Mouse (Mus musculus) left cerebral cortex, postnatal 36 days (tissue): ENCODE results near the gene Dusp19. TPM values are rescaled to one million over a fixed set of nuclear protein-coding genes. Genes with fewer than 3 reads are reported as not detected.

Source experiments
- DNase-seq, 2 experiments: peaks; one replicate each; pipeline ENCODE4 v3.0.0; 2021 to 2022; ENCODE audit warnings: low spot score in 2 of 2, mixed read lengths in 1 of 2
- intact Hi-C: fragments of 180-260 bp; cut with DNase I; formaldehyde crosslinking; loops from one replicate; pipeline ENCODE4 v1.15.1; 2025
- total RNA-seq, 2 experiments: library from RNA; stranded (reverse); gene quantifications; 2 replicates each; pipeline ENCODE4 v1.2.3; 2021

Gene Dusp19
- 10 to 100 TPM; 21.4 to 24.1 TPM for total RNA-seq

DNA sequence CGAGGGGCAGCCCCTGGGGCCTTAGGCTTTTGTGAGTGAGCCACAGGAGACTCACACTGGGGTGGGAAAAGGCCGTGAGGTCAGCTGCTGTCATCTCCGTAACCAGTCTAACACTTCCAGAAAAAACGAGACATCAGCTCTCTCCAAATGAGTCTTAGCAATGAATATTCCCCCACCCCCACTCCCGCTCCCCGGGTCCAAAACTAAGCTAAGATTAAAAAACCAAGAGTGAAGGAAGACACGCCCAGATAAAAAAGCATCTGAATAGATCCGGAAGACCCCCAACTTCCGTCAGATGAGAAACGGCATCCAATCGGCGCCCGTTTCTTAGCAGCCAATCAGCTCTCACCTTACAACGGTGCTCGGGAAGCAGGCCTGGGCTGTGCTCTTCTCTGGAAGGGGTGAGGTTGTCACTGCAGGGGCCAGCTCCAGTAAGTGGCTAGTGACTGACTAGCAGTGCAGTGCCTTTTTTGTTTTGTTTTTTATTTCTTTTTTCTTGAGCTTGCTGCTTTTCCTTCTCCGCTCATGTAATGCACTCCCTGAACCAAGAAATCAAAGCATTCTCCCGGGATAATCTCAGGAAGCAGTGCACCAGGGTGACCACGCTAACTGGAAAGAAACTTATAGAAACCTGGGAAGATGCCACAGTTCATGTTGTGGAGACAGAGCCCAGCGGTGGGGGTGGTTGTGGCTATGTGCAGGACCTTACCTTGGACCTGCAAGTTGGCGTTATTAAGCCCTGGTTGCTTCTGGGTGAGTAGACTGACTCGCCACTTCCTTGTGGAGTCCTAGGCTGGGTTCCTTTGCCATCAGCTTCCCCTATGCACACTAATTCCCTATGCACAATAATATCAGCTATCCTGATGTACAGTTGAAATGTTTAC lies at the start of gene Dusp19, which contains the start of gene Nup35:
TSS of gene Dusp19 (plus strand) at position 192 of the 884 bp plus-strand sequence.
TSS of gene Nup35 (plus strand) at position 383 of the 884 bp plus-strand sequence.
- intact Hi-C loops: loop anchor here (1.0 kb wide), 1 partner anchor 36 kb away; the partner anchor contains the start of gene Nckap1
- peak; percentile 94 to 96 for DNase-seq

DNA sequence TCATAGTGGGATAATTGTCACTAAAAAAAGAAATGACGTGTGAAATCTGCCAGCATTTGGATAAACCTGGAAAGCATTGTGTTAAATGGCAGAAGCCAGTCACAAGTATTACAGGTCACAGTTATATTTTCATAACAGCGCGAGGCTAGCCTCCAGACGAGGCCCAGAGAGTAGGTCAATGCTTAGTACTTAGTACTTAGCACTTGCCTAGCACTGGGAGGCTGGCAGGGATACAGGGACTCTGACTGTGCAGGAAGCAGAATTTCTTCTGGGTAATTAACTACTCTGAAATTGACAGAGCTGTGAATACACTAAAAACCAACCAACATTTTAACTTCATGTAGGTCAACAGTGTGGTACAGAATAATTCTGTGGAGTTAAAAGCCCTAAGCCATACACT lies 49.4 kb upstream of the Dusp19 start:
- DNase-seq: no peak
- intact Hi-C loops: no loop called here

DNA sequence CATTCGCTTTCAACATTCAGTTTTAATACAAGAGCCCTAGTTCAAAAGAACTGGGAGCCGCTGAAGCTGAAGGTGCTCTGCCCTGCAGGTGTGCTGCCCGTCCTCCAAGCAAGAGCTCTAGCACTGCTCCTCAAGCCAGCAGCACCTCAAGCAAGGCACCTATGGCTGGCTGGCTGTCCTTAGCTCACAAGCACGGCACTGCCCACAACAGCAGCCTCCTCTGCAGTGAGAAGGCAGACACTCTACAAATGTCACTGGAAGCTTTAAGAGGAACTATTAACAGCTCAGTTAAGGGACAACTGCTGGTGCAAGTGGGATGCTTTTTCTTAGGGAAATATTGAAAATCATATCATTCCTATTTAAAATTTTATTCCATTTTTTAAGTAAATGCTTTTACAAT lies 46.2 kb upstream of the Dusp19 start:
- intact Hi-C loops: no loop called here
- DNase-seq: no peak

DNA sequence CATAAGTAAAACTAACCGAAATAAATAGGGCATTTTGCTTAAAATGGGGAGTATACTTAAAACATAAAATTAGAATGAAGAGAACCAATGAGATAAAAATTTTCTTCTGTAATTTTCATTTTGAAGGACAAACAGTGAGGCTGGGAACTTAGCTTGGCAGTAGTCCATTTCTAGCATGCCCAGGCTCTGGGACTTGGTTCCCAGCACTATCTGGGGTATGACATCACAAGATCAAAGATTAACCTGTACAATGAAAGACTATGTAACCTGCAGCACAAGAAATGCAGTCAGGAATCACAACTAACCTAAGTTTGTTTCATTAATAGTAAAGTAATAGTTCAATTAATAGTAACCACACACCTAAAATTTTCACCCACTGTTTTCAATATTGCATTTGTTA lies 39.6 kb upstream of the Dusp19 start:
- intact Hi-C loops: no loop called here
- no peak for DNase-seq

DNA sequence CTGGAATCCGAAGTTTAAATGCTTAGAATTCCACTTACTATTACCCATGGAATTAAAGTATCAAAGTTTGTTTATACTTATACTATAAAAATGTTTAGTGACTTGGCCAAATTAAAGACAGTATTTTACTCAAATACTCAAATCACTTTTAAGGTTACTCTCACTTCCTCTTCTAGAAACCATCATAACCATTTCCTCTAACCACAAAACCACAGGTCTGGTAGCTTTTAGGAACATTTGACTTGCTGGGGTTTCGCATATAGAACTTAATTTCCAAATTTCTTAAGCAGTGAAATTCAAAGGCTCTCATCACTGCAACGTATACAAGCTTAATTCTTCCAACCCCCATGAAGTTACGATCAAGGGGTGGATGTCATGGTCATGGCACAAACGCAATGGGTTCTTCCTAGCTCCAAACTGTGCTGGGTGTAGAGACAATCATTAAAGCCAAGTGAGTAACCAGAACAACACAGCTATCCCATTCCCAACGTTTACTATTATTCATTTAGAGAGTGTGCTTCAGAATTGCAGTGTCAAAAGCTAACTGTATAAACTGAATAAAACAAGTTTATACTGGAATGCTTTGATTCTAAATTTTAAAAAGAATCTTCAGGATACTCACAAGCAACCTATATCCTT lies 37.5 kb upstream of the Dusp19 start:
- no peak for DNase-seq
- intact Hi-C loops: no loop called here

DNA sequence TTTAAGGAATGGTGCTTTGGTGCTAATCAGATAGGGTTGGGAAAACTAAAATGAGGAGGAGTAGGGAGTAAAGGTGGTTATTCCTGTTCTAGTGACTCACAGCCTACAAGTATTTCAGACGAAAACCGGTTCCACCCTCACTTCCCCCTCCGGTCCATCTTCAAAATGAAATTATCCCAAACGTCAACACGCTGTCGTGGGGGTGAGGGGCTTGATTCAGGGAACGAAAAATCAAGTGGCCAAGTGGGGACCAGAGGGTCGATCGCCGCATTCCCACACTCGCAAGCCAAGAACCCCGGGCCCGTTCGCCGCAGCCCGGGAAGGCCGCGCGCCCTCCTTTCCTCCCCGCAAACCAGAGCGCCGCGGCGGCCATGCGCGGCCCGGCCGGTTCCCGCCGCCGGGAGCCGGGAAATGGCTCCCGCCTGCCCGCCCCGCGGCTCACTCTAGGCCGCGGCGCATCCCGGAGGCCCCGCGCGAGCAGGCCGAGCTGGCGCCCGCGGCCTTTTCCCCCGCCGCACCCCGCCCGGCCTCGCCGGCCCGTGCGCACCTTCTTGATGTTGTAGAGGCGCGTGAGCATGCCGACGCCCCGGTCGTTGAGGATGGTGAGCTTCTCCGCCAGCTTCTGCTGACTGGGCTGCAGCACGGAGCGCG lies 36.4 kb upstream of the Dusp19 start:
- DNase-seq: peak in 1 of 2 experiments; percentile 52
- intact Hi-C loops: loop anchor here (5.0 kb wide), 1 partner anchor 57 kb away; no protein-coding TSS in a partner anchor

DNA sequence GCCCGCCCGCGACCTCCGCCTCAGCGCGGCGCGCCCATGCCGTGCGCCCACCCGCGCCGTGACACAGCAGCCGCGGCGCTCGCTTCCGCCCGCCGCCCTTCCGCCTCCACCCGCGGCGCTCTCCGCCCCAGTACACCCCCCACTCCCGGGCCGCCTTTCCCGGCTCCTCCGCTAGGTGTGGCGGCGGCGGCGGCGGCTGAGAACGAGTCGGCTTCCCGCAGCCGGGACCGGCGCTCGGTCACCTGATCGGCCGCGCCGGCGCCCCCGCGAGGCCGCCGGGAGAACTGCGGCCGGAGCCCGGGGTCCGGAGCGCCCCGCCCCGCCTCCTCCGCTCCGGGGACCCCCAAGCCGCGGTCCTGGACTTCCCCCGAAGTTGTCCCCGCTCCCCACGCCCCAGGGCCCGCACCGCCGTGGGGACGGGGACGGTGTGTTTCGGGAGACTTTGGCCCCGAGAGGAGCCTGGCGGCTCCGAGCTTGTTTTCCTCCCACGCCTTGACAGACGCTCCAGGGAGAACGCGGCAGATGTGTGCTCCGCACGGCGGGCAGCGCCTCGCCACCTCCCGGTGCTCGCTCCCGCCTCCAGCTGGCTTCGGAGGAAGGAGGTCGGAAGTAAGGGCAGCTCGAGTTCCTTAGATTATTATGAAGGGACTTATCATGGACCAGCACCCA lies 35.7 kb upstream of the Dusp19 start, which contains the start of gene Nckap1:
TSS of gene Nckap1 (minus strand) at position 338 of the 669 bp plus-strand sequence.
- DNase-seq: peak; percentile 88 to 92
- intact Hi-C loops: loop anchor here (1.0 to 5.0 kb wide), 2 partner anchors 36 to 56 kb away; partner anchors contain the start of genes Dusp19 and Nup35

DNA sequence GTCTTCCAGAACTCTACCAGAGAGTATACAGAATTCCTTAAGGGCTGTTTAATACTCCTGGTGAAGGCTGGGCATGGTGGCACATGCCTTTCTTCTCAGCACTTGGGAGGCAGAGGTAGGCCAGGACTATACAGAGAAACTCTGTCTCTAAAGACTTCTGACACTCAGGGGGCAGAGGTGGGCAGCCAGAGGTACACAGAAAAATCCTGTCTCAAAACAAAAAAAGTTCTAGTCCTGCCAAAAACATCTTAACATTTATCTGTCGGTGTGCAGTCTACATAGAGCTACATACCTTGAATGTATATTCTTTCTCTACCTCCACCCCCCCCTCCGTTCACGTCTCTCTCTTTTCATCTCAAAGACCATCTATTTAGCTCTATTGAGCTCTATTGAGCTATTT lies 34.5 kb upstream of the Dusp19 start:
- DNase-seq: no peak
- intact Hi-C loops: loop anchor here (5.0 kb wide), 1 partner anchor 55 kb away; no protein-coding TSS in a partner anchor

DNA sequence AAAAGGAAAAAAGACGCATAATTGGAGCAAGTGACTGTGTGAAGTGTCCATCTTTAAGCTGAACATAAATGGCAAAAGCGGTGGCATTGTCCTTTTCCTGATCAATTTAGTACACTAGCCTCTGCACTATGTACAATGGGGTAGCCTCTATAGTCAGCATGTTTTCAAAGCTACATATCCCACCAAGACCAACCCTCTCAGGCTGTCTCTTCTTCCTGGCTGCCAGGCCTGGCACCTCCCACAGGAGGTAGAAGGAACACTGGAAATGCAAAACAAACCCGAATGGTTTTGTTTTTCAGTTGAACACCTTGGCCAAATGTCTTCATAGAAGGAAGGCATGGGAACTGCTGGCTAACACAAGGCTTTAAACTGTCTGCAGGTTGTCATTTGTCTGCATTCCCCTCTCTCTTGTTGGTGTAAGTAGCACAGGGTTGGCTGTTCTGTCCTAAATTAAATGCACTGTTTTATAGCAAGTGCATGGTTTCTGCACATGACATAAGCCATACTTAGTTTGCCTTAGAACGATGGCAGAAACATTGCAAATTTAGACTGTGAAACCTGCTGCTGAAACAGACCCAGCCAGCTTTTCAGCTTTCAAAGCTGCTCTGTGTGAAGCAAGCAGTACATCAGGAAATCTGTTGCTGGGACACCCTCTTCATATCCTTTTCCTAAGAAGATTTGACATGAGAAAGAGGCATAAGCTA lies 22.5 kb upstream of the Dusp19 start:
- DNase-seq: peak; percentile 37 to 46
- intact Hi-C loops: no loop called here

DNA sequence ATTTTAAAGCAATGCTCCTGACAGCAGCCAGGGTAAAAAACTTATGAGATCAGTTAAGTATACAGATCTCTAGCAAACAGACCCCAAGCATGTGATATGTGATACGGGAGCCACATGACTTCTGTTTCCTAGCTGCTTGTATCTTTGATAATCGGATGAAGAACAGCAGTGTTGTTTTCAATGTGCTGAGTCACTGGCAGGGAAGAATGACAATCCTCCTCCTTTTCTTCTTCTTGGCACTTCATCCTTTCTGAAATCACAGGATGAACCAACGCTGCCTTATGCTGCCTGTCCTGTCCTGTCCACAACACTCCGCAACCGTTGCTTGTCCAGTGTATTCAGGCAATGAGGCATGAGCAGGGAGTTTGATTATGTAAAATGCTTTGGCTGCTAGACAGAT lies 19.9 kb upstream of the Dusp19 start:
- intact Hi-C loops: no loop called here
- DNase-seq: peak; percentile 23 to 34

DNA sequence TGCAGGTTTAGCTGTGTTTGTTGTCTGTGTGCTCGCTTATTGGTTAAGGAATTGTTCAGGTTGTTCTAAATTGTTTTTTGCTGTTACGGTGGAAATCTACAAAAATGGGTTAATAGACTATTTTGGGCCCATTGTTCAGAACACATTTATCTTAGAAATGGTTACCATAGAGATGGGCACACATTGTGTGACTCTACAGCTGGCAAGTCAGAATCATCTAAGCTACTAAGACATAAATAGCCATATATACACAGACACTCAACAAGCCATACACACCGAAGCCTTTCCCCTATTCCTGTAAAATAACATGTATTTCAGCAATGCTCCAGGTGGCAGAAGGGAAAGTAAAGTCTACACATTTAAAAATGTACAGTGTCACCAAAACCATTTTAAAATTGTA lies 17.0 kb upstream of the Dusp19 start:
- no peak for DNase-seq
- intact Hi-C loops: no loop called here

DNA sequence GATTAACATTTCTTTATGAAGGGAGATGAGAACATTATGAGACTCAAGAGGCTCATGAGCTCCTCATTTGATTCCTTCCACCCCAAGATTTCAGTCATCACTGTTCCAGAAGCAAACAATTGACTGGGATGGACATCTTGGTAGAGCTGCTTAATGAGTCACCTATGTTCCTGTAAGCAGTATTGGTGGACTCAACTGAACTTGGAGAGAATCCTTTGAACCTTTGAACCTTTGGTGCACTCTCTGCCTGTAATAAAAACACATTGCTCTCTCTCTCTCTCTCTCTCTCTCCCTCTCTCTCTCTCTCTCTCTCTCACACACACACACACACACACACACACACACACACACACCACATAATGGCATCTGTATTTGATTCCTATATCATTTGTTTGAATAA lies 16.2 kb upstream of the Dusp19 start:
- DNase-seq: no peak
- intact Hi-C loops: no loop called here

DNA sequence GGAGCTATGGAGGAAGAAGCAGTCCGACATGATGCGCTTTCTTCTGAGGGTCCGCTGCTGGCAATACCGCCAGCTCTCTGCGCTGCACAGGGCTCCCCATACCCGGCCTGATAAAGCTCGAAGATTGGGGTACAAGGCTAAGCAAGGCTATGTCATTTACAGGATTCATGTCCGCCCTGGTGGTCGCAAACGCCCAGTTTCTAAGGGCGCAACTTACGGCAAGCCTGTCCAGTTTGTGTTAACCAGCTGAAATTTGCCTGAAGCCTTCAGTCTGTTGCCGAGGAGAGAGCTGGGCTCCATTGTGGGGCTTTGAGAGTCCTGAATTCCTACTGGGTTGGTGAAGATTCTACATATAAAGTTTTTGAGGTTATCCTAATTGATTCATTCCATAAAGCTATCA lies 14.1 kb upstream of the Dusp19 start:
- DNase-seq: no peak
- intact Hi-C loops: no loop called here

DNA sequence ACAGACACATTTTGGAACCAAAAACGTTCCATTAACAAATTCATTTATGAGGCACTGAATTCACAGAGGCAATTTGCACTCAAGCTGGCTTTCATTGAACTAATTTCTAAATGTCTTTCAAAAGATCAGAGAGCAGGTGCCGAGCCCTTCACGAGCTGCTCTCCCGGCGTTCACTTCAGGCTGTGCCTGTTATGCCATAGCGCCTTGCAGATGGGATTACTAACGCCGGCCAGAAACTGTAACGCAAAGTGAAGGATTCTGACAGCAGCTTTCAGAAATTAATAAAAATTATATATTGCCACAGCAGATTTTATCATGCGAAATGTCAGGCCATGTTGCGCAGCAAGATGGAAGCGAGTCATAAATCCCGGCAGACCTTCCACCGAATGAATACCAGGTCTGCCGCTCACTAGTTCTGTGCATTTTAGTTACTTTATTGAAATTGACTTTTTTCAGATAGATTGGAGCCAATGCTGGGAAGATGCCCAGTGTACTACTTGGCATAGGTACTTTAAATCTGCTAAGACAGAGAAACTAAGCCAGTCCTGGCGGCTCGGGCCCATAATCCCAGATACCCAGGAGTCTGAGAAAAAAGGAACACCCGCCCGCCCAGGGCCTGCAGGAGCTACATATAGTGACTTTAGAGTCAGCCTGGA lies 12.9 kb upstream of the Dusp19 start:
- DNase-seq: no peak
- intact Hi-C loops: no loop called here

DNA sequence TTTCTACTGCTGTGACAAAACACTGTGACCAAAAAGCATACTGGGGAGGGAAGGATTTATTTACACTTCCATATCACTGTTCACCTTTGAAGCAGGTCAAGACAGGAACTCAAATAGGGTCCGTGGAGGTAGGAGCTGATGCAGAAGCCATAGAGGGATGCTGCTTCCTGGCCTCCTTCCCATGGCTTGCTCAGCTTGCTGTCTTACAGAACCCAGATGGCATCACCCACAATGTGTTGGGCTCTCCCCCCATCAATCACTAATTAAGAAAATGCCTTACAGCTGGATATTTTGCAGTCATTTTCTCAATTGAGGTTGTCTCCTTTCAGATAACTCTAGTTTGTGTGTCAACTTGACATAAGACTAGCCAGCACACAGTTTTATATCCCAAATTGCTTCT lies 4.6 kb upstream of the Dusp19 start:
- no peak for DNase-seq

DNA sequence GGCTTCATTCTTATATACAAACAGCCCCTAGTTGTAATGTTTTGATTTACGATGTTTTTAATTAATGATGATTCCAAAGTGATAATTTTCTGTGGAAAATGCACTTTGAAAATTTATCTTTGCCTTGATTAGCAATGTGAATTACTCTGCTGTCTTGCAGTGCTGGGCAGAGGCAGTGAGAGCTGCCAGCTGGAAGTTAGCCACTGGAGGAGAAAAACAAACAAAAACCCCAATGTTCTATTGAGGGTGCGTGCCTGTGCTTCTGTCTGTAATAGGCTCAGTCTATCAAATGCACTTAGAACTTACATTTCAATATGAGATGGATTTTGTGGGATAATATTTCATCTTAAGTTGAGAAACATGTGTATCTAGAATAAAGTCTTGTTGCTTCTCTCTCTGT lies 4.0 kb upstream of the Dusp19 start:
- DNase-seq: no peak
- intact Hi-C loops: no loop called here

More for the DNA sequence above, 4.6 kb upstream of the Dusp19 start:
- intact Hi-C loops: no loop called here

DNA sequence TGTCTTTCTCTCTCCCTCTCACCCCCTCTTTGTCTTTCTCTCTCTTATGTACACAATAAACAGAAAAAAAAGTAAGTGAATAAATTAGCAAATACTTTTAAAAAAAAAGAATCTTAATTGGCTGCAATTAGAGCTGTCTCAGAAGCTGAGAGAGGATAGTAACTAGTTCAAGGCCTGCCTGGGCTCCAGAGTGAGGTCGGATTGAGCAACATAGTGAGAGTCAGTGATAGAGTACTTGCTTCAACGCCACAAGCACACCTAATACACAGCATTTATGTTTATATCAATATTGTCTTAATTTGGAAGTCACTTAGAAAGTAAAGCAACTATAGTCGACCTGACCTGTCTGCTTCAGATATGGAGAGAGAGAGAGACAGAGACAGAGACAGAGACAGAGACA lies 2.1 kb downstream of the Dusp19 start:
- intact Hi-C loops: no loop called here
- no peak for DNase-seq

DNA sequence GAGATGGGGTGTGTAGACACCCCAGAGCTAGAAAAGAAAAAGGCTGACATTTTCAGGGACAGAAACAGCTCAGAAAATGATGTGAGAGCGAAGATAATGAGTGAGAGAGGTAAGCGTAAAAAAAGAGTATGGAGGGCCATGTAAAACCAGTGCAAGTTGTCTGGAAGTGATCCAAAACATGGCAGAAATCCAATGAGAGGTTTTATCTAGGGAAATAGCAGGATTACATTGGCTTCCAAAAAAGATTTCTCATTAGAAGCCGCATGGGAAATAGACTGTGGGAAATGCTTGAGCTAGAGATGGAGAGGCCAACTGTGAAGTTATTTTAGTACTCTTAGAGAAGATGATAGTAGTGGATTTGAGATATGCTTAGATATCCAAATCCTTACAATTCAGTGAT lies 5.1 kb downstream of the Dusp19 start:
- intact Hi-C loops: no loop called here
- no peak for DNase-seq

DNA sequence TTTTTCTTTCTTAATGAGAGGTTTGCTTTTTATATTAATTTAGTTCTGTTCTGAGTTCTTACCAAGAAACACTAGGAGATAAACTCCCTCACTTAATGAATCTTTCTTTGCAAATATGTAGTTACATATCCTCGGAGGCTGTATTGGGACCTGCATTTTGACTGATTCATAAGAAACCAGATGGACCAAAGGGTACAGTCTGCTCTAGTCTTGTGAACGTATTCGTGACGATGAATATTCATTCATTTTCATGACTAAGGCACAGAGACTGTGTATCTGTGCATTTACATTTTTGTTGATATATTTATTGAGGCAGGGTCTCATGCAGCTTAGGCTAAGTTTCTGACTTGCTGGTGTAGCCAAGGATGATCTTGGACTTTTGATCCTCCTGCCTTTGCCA lies 7.7 kb downstream of the Dusp19 start:
- no peak for DNase-seq
- intact Hi-C loops: no loop called here
